Mouse (Mus musculus) olfactory bulb, adult 2 months (tissue): Measurements from ENCODE around the gene Tmprss11a. TPM values are rescaled to one million over a fixed set of nuclear protein-coding genes. Genes with fewer than 3 reads are reported as not detected.

Experiments
- H3K27ac ChIP-seq: fragments of 200-500 bp; 2 replicates; pipeline ENCODE4 v1.5.1; 2012; ENCODE audit warnings: low read depth, low read length; ENCODE audit not compliant: insufficient read depth
- H3K4me1 ChIP-seq: fragments of 200-500 bp; 2 replicates; pipeline ENCODE4 v1.6.1; 2012; ENCODE audit warnings: low read length; ENCODE audit not compliant: control insufficient read depth, insufficient read depth
- H3K4me3 ChIP-seq: fragments of 200-500 bp; 2 replicates; pipeline ENCODE4 v1.5.1; 2012; ENCODE audit warnings: mild to moderate bottlenecking, low read depth, low read length, moderate library complexity; ENCODE audit not compliant: insufficient read depth
- CTCF ChIP-seq: fragments of 200-500 bp; IDR thresholded peaks from 2 replicates; pipeline ENCODE4 v1.5.1; 2012; ENCODE audit warnings: low read depth, mild to moderate bottlenecking, low read length, moderate library complexity; ENCODE audit not compliant: insufficient read depth
- POLR2A ChIP-seq: fragments of 200-500 bp; IDR thresholded peaks from 2 replicates; pipeline ENCODE4 v1.6.1; 2012; ENCODE audit warnings: mild to moderate bottlenecking, low read depth, low read length, moderate library complexity; ENCODE audit not compliant: insufficient read depth
- WGBS: fragments of 180-500 bp; shearing (Covaris S2); methylation state at CpG from one replicate; pipeline ENCODE4 v1.1.7; 2018; 5-methylcytosine and 5-hydroxymethylcytosine counted together
- polyA plus RNA-seq: library from polyadenylated mRNA; stranded (reverse); fragments of >200 nt; gene quantifications from 2 replicates; pipeline ENCODE4 v1.2.4, GENCODE M21; 2012; ENCODE audit warnings: low replicate concordance; ENCODE audit not compliant: missing spikeins, insufficient read depth, insufficient read length

The Tmprss11a gene
- polyA plus RNA-seq, 1 experiment = not detected

GRCm38 (mm10) chr5:86431096-86431495 is 37.7 kb downstream of the Tmprss11a start:
- TF ChIP-seq CTCF = no peak
- TF ChIP-seq POLR2A = no peak
- Histone ChIP-seq H3K4me1 (no peaks in the 10 kb centered on the region), H3K27ac (no peak overlapping the region), H3K4me3 (no peak overlapping the region)
- WGBS = 79% methylated on average over 5 of the region's 5 CpGs

- no peak for TF ChIP-seq CTCF
- TF ChIP-seq POLR2A = no peak
- H3K4me1 ChIP-seq = peaks cover 2% of the 10 kb centered on the region; the same call in 1 of the 2 replicates
- no peak overlapping the region for H3K4me3 ChIP-seq
- no peak overlapping the region for H3K27ac ChIP-seq
- WGBS = 65% methylated on average over 3 of the region's 3 CpGs
These were observed 47.3 kb downstream of the Tmprss11a start for GRCm38 (mm10) chr5:86421323-86422028.

GRCm38 (mm10) chr5:86419494-86419893 is 49.3 kb downstream of the Tmprss11a start:
- Histone ChIP-seq H3K4me1 (peaks cover 2% of the 10 kb centered on the region; the same call in 1 of the 2 replicates), H3K4me3 (no peak overlapping the region), H3K27ac (no peak overlapping the region)
- WGBS = 32% methylated on average over 4 of the region's 4 CpGs
- TF ChIP-seq CTCF = no peak
- no peak for TF ChIP-seq POLR2A

GRCm38 (mm10) chr5:86414280-86414679 is 54.5 kb downstream of the Tmprss11a start:
- H3K27ac ChIP-seq = no peak overlapping the region
- TF ChIP-seq POLR2A = no peak
- no peak for TF ChIP-seq CTCF
- no peak overlapping the region for H3K4me3 ChIP-seq
- 82% methylated on average over 7 of the region's 7 CpGs for WGBS
- H3K4me1 ChIP-seq = no peaks in the 10 kb centered on the region

GRCm38 (mm10) chr5:86410815-86411214 is 58.0 kb downstream of the Tmprss11a start:
- WGBS = 25% methylated on average over 3 of the region's 3 CpGs
- TF ChIP-seq CTCF = no peak
- TF ChIP-seq POLR2A = no peak
- no peak overlapping the region for H3K27ac ChIP-seq
- H3K4me1 ChIP-seq = no peaks in the 10 kb centered on the region
- no peak overlapping the region for H3K4me3 ChIP-seq

GRCm38 (mm10) chr5:86407941-86408340 is 60.8 kb downstream of the Tmprss11a start:
- no peaks in the 10 kb centered on the region for H3K4me1 ChIP-seq
- no peak overlapping the region for H3K27ac ChIP-seq
- 93% methylated on average over 2 of the region's 2 CpGs for WGBS
- no peak for TF ChIP-seq CTCF
- TF ChIP-seq POLR2A = no peak
- H3K4me3 ChIP-seq = no peak overlapping the region

GRCm38 (mm10) chr5:86407191-86407590 is 61.6 kb downstream of the Tmprss11a start:
- TF ChIP-seq POLR2A (no peak), CTCF (no peak)
- no peak overlapping the region for H3K4me3 ChIP-seq
- 91% methylated on average over 3 of the region's 3 CpGs for WGBS
- H3K27ac ChIP-seq = no peak overlapping the region
- no peaks in the 10 kb centered on the region for H3K4me1 ChIP-seq

- no peak within 1 kb of the TSS for H3K4me3 ChIP-seq
- WGBS = 53% methylated on average over 3 of the region's 3 CpGs
- H3K27ac ChIP-seq = no peak within 1 kb of the TSS
- TF ChIP-seq POLR2A = no peak
- TF ChIP-seq CTCF = no peak
- no peaks in the 10 kb centered on the region for H3K4me1 ChIP-seq
These were observed 95.5 kb downstream of the Tmprss11a start, which contains the start of gene Tmprss11d for GRCm38 (mm10) chr5:86373320-86373719. TSS of gene Tmprss11d (minus strand) at chr5:86373420.

Other genes with a start within 250 kb of the Tmprss11a start
- gene Tmprss11c, start 179.7 kb downstream of the Tmprss11a start, polyA plus RNA-seq = not detected in 2 replicates
- gene Tmprss11d, start 95.6 kb downstream of the Tmprss11a start, polyA plus RNA-seq = not detected in 2 replicates
- gene Tmprss11g, start 49.6 kb upstream of the Tmprss11a start, polyA plus RNA-seq = not detected in 2 replicates
- gene Tmprss11f, start 163.4 kb upstream of the Tmprss11a start, polyA plus RNA-seq = not detected in 2 replicates
- not detected in 2 replicates for gene Tmprss11b, start 207.4 kb upstream of the Tmprss11a start, polyA plus RNA-seq